Mouse (Mus musculus): ENCODE measurements around the gene Myadml2.
"Not testable (repeated sequence)": the region's sequence is repeated elsewhere in the genome, so short reads cannot be mapped to it uniquely, and the experiment has no call there.

Myadml2 gene

DNA sequence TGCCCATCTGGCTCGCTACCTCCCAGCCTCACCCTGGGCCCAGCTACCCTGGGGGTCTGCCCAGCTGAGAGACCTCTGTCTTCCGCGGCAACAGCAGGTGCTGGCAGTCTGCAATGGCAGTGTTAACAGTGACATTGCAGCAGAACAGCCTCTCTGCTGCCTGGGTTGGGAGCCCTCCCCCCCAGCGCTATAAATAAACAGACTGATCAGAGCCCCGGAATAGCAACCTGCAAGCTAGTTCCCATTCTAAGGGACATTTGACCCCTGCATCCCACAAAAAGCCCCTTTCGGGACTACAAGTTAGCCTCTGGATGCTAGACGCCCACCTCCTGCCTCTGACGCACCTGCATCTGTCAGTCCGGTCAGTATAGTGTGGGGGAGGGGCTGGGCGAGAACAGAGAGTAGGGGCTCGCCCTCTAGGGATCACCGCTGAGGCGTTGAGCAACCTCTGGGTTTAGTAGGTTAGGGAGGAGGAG is at the start of gene Myadml2:
Gene Myadml2 (minus strand): TSS at position 158 of the 476 bp plus-strand sequence.
- peak; percentile 57 to 64 for DNase-seq

DNA sequence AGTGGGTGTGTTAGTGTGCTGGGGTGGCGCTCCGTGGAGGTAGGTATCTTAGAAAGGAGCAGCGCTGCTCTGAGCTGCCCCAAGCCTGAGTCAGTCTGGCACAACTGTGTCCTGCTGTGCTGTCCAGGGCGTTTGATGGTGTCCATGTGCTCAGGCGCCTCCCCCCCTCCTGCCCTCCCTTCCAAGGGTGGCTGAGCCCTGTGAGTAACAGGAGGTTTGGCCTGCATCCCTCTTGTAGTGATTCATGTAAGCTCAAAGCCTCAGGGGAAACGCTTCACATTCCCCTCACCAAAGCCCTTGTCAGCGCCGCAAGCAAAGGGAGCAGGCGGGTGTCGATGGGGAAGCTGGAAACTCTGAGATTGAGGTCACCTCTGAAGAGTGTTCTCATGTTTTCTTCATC is 49.8 kb upstream of the Myadml2 start:
- DNase-seq, result no peak

- peak in 1 of 2 experiments; percentile 49 for DNase-seq
Observed at GRCm38 (mm10) chr11:120696568-120696967, 48.6 kb upstream of the Myadml2 start.

- DNase-seq, result no peak
Observed at GRCm38 (mm10) chr11:120695641-120696040, 47.7 kb upstream of the Myadml2 start.

DNA sequence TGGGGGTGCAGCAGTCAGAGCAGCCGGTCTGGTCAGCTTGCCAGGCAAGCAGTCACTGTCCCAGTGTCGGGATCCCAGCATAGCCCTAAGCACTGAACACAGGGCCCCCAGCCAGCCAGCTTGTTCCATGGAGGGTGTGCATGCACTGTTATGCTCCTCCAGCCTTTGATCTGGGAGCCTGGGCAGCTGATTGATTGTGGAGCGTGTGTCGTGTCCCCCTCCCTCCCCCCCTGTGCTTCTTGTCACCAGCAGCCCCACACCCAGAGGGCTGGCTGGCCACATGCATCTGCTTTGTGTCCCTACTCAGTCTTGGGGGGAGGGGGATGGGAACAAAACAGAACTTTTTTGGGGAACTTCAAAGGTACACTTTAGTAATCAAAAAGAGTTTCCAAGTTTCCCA is 47.2 kb upstream of the Myadml2 start:
- peak in 1 of 2 experiments; percentile 40 for DNase-seq

DNA sequence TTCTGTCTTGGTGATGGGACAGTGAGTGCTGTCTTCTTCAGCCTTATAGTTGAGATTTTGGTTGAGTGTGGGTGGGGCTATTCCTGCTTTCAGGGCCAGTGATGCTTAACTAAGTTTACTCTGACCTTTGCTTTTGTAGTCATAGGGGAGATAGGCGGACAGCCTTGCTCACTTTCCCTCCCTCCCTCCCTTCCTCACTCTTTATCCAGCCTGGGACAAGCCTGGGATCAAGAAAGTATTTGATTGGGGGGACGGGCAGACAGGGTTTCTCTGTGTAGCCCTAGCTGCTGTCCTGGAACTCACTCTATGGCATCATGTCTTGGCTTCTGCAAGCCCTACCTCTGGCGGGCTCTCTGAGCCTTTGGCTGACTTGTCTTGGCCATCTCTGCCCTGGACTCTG is 45.5 kb upstream of the Myadml2 start:
- no peak for DNase-seq

DNA sequence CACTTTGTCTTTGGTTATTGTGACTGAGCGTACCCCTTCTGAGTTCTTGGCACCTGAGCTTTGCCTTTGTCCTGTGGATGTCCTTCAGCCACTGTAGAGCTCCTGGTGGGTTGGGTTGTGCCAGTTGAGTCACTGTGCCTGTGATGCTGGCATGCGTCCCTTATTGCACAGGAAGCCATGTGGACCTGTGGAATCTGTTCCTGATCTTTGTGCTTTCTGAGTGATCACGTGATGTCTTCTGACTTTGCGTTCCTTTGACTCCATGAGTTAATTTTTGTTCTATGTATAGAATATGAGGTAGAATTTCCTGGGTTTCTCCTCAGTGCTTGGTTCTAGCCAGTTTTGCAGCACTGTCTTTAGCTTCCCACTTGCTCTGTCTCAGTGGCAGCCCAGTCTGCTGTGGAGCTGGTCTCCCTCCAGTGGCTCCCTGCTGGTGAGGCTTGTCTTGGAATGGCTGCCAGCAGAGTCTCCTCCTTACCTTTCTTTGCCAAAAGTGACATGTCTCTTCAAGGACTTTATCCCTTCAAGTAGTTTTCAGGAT is 44.6 kb upstream of the Myadml2 start:
- DNase-seq, result no peak

GRCm38 (mm10) chr11:120689365-120689764 is 41.4 kb upstream of the Myadml2 start:
- no peak for DNase-seq

DNA sequence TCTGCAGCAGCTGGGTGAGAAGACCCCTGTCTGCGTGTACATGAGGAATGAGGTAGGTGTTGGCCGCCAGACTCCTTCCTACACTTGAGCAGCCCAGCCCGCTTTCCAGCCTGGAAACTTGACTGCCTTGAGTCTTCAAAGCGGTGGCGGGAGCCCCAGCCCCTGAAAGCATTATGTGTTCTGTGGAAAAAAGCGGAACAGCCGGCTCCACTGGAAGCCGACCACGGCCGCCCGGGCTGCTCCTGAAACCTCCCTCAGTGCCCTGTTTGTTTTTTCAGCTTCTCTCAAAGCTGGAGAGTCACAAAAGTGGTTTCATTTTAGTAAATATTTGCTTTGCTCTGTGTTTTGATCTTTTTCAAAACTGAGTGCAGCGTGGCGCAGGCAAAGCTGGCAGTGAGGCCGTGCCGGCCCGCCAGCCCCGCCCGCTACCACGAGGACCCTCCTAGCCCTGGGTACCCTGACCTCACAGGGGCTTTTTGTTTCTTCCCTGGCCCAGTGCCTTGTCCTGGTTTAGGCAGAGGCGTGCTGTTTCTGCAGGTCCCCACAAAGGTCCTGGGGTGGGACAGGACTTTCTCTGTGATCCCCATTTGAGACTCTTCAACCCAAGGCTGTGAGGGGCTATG is 38.8 kb upstream of the Myadml2 start:
- no peak for DNase-seq

- no peak for DNase-seq
Observed at GRCm38 (mm10) chr11:120684660-120685059, 36.7 kb upstream of the Myadml2 start.

DNA sequence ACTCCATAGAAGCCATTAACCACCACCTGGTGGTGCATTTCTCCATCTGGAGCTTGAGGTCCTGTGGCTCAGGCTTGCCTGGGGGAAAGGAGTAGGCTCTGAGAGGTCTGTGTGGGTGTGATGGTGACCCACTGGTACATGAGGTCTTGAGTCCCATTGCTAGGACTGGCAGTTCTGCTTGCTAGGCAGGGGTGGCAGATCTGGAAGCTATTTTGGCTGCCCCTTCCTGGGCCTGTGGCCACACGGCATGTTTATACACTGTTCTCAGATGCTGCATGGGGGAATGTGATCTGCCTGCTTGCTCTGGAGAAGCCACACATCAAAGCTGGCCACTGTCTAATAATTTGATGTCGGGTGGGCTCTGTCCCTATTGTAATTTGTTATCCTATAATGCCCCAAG is 36.1 kb upstream of the Myadml2 start:
- no peak for DNase-seq

DNA sequence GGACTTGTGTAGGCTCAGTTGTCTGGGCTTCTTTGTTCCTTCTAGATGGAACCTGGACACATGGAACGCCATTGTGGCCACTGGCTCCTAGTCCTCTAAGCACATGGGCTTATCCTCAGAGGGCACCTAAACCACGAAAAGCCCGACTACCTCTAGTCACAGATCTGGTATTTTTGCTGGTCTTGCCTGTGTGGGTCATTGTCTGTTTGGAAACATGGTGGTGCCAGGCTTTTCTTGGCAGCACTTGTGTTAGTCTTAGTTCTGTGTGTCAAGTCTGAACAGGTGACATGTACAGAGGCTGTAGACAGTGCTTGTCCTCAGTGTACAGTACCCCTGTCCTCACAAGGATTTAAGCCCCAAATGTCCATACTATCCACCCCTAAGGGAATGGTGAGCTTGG is 35.6 kb upstream of the Myadml2 start:
- no peak for DNase-seq

DNA sequence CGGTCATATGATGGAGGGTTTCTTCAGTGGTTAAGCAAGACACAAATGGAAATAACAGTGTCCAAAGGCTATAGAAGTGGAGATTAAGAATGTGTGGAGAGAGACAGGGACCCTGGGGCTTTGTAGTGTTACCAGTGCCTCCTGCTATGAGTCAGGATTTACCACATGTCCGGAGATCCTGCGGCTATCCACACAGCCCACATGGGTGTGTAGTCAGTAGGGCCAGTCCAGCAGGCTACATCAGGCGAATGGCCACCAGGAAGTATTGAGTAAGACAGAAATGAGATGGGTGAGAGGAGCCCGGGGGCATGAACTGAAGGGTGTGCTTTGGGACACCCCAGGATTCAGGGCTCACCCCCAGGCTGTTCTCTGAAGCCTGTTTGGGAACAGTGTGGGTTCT is 34.7 kb upstream of the Myadml2 start:
- no peak for DNase-seq

GRCm38 (mm10) chr11:120679909-120680308 is 32.0 kb upstream of the Myadml2 start:
- DNase-seq, result peak in 1 of 2 experiments; percentile 48

- DNase-seq, result no peak
Observed at GRCm38 (mm10) chr11:120676951-120677350, 29.0 kb upstream of the Myadml2 start.

DNA sequence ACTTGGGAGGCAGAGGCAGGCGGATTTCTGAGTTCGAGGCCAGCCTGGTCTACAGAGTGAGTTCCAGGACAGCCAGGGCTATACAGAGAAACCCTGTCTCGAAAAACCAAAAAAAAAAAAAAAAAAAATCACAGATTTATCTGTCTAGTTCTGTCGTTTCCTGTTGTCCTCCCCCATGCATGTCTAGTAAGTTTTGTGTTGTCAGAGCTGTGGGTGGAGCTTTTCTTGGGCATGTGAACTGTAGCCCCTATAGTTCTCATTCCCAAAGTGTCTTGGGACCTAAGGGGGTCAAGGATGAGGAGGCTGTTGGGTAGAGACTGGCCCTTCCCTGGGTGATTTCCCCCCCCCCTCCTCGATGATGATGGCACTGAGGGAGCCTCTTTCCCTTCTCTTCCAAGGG is 27.9 kb upstream of the Myadml2 start:
- DNase-seq, result not testable (repeated sequence)

GRCm38 (mm10) chr11:120673594-120674122 is 25.7 kb upstream of the Myadml2 start:
- DNase-seq, result no peak

DNA sequence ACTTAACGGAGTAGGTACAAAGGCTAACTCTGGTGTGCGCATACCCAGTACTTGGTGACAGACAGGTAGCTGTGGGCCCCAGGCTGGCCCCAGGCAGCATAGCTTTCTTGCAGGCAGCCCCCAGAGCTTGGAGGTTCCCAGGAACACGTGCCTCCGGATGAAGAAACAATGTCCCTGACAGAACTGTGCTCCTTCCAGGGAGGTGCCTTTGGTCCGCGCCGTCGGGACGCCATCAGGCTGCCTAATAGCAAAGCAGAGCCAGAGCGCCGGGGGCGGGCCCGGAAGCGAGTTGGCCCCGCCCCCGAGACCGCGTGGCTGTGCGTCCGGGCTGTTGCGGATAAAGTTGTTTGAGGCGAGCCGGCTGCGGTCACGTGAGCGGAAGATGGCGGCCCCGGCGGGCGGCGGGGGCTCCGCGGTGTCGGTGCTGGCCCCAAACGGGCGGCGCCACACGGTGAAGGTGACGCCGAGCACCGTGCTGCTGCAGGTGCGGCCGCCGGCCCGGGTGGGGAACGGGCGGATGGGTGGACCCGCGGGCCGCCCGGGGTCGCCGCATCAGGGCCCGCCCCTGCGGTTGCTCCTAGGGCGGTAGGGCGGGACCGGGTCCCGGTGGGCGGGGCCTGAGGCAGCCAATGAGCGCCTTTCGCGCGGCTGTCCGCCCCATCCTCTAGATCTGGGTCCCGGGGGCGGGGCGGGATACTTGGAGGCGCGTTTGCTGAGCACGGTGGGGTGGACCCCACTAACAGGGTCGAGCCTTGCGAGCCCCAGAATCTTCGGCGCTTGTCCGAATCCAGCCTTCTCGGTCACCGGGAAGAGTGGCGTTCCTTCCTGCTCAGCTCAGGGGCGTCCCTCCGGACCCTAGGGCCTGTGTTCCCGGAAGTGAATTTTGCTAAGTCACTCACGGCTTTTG is 25.0 kb upstream of the Myadml2 start, which contains the start of gene Aspscr1:
Gene Aspscr1 (plus strand): TSS at position 287 of the 907 bp plus-strand sequence.
- peak; percentile 95 to 96 for DNase-seq

DNA sequence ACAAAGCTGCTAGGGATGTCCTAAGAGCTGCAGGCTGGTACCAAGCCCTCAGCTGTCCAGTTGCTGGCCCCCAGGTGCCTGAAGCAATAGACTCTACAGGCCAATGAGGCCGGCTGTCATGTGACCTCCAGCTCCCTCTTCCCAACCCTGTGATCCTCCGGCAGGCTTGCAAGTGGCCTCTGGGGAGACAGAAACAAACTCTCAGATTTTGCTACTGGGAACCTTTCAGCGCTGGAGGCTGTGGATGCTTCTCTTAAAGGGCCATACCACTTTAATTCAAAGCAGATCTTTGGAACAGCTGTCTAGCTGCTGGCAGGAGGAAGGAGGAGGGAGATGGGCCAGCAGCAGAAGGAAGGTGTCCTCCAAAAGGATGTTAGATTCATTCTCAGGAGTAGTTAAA is 18.7 kb upstream of the Myadml2 start:
- no peak for DNase-seq

DNA sequence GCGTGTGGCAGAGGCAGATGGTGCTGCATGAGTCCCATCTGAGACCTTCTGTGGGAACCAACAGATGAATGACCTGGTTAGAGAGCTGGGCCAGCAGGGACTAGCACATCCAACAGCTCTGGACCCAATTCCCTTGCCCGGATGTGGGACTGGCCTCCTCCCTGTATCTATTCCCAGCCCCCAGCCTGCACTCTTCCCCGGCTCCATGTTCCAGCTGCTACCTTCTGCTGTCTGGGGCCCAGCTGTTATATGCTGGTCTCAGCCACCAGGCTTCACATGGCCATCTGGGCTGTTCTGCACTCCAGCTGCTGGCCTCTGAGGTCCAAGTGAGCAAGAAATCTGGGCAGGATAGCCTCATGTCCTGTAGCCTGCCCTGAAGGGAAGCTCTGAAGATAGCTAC is 17.4 kb upstream of the Myadml2 start:
- DNase-seq, result no peak

- DNase-seq, result no peak
Observed at GRCm38 (mm10) chr11:120663714-120664113, 15.8 kb upstream of the Myadml2 start.

DNA sequence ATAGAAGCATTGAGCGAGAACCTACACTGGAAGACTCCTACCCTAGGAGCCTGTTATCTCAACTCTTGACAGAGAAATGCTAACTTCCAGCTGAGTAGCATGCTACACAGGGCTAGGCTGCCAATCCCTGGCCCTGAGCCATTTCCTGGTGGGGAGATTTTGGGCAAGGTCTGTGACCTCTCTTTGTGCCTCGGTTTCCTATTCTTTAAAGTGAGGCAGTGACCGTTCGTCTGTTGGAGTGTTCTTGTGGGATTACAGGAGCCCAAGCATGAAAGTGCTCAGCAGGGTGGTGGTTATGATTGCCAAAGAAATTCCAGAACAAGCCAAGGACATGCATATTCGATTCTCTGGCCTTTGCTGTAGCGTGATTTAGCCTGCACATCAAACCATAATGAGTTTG is 14.8 kb upstream of the Myadml2 start:
- peak; percentile 37 to 46 for DNase-seq

- DNase-seq, result no peak
Observed at GRCm38 (mm10) chr11:120661076-120661460, 13.1 kb upstream of the Myadml2 start, which contains the start of gene Notum. Gene Notum (minus strand): TSS chr11:120661175.

All from cerebellum, postnatal 14 days (tissue).